Mouse (Mus musculus) spleen, adult 18-20 months (tissue): Measurements from ENCODE around the gene Grik3.
"Not testable (repeated sequence)": the region's sequence is repeated elsewhere in the genome, so short reads cannot be mapped to it uniquely, and the experiment has no call there.

ENCODE experiments used
- DNase-seq, 2 experiments: peaks; one replicate each; pipeline ENCODE4 v3.0.0; 2022; ENCODE audit warnings: mixed read lengths in 2 of 2

Grik3 gene

GRCm38 (mm10) chr4:125599510-125600005, 109.1 kb downstream of the Grik3 start:
- no peak for DNase-seq

- no peak for DNase-seq
Measured at GRCm38 (mm10) chr4:125600642-125601041, 110.1 kb downstream of the Grik3 start.

- DNase-seq, result no peak
Measured at GRCm38 (mm10) chr4:125601301-125601700, 110.8 kb downstream of the Grik3 start.

GRCm38 (mm10) chr4:125604494-125604893, 114.0 kb downstream of the Grik3 start:
- no peak for DNase-seq

GRCm38 (mm10) chr4:125606147-125606546, 115.6 kb downstream of the Grik3 start:
- DNase-seq, result no peak

- DNase-seq, result no peak
Measured at GRCm38 (mm10) chr4:125607397-125608042, 117.0 kb downstream of the Grik3 start.

GRCm38 (mm10) chr4:125608896-125609295, 118.4 kb downstream of the Grik3 start:
- DNase-seq, result not testable (repeated sequence)

GRCm38 (mm10) chr4:125609320-125610306, 119.1 kb downstream of the Grik3 start:
- DNase-seq, result no peak

- no peak for DNase-seq
Measured at GRCm38 (mm10) chr4:125617851-125618250, 127.4 kb downstream of the Grik3 start.

- DNase-seq, result no peak
Measured at GRCm38 (mm10) chr4:125618524-125619320, 128.2 kb downstream of the Grik3 start.

- no peak for DNase-seq
Measured at GRCm38 (mm10) chr4:125624885-125625678, 134.6 kb downstream of the Grik3 start.

- DNase-seq, result no peak
Measured at GRCm38 (mm10) chr4:125629544-125629943, 139.0 kb downstream of the Grik3 start.

GRCm38 (mm10) chr4:125635037-125635436, 144.5 kb downstream of the Grik3 start:
- DNase-seq, result no peak

GRCm38 (mm10) chr4:125636616-125637304, 146.3 kb downstream of the Grik3 start:
- DNase-seq, result no peak

GRCm38 (mm10) chr4:125637364-125637763, 146.9 kb downstream of the Grik3 start:
- no peak for DNase-seq

- no peak for DNase-seq
Measured at GRCm38 (mm10) chr4:125640520-125640919, 150.0 kb downstream of the Grik3 start.

- DNase-seq, result no peak
Measured at GRCm38 (mm10) chr4:125640921-125641663, 150.6 kb downstream of the Grik3 start.

GRCm38 (mm10) chr4:125644581-125645568, 154.4 kb downstream of the Grik3 start:
- no peak for DNase-seq

GRCm38 (mm10) chr4:125651676-125652246, 161.3 kb downstream of the Grik3 start:
- no peak for DNase-seq
